Mouse (Mus musculus) forebrain, embryonic 15.5 days (tissue): Measurements from ENCODE around the gene Kif3b. TPM values are rescaled to one million over a fixed set of nuclear protein-coding genes. Genes with fewer than 3 reads are reported as not detected.
A peak's percentile ranks its signal among the peaks of the same experiment; 100 is the strongest.
"Not testable (repeated sequence)": the region's sequence is repeated elsewhere in the genome, so short reads cannot be mapped to it uniquely, and the experiment has no call there.

Experiments
- ATAC-seq: fragments of 200-750 bp; cut with Nextera tagmentation; replicated peaks from 2 replicates; pipeline ENCODE4 v1.8.0; 2017; ENCODE audit warnings: mild to moderate bottlenecking, moderate TSS enrichment, moderate library complexity
- H3K27ac ChIP-seq: fragments of 300-500 bp; sonication (generic); replicated peaks from 2 replicates; pipeline ENCODE4 v1.5.1; 2015; ENCODE audit warnings: mild to moderate bottlenecking, inconsistent platforms
- H3K27me3 ChIP-seq: fragments of 300-500 bp; sonication (generic); 2 replicates; pipeline ENCODE4 v1.6.1; 2015; ENCODE audit warnings: inconsistent platforms
- H3K36me3 ChIP-seq: fragments of 300-500 bp; sonication (generic); 2 replicates; pipeline ENCODE4 v1.6.1; 2015; ENCODE audit warnings: mild to moderate bottlenecking, inconsistent platforms
- H3K4me1 ChIP-seq: fragments of 300-500 bp; sonication (generic); 2 replicates; pipeline ENCODE4 v1.6.1; 2015; ENCODE audit warnings: inconsistent platforms
- H3K4me2 ChIP-seq: fragments of 300-500 bp; sonication (generic); replicated peaks from 2 replicates; pipeline ENCODE4 v1.6.1; 2015; ENCODE audit warnings: mild to moderate bottlenecking, inconsistent platforms
- H3K4me3 ChIP-seq: fragments of 300-500 bp; sonication (generic); 2 replicates; pipeline ENCODE4 v1.5.1; 2015; ENCODE audit warnings: mild to moderate bottlenecking, inconsistent platforms
- H3K9ac ChIP-seq: fragments of 300-500 bp; sonication (generic); replicated peaks from 2 replicates; pipeline ENCODE4 v1.6.1; 2015; ENCODE audit warnings: mild to moderate bottlenecking, inconsistent platforms
- H3K9me3 ChIP-seq: fragments of 300-500 bp; sonication (generic); 2 replicates; pipeline ENCODE4 v1.6.1; 2016; ENCODE audit warnings: inconsistent platforms
- WGBS: fragments of 180-500 bp; shearing (Covaris S2); methylation state at CpG from one replicate; pipeline ENCODE4 v1.1.7; 2015; ENCODE audit warnings: mixed read lengths; 5-methylcytosine and 5-hydroxymethylcytosine counted together
- polyA plus RNA-seq: library from polyadenylated mRNA; unstranded; fragments of >200 nt; fragmentation: Nextera tagmentation; extraction: Ambion mirVana; gene quantifications from 2 replicates; pipeline ENCODE4 v1.2.1, GENCODE M21; 2015

The Kif3b gene
- polyA plus RNA-seq: 18.7 and 19.0 TPM in 2 replicates

DNA sequence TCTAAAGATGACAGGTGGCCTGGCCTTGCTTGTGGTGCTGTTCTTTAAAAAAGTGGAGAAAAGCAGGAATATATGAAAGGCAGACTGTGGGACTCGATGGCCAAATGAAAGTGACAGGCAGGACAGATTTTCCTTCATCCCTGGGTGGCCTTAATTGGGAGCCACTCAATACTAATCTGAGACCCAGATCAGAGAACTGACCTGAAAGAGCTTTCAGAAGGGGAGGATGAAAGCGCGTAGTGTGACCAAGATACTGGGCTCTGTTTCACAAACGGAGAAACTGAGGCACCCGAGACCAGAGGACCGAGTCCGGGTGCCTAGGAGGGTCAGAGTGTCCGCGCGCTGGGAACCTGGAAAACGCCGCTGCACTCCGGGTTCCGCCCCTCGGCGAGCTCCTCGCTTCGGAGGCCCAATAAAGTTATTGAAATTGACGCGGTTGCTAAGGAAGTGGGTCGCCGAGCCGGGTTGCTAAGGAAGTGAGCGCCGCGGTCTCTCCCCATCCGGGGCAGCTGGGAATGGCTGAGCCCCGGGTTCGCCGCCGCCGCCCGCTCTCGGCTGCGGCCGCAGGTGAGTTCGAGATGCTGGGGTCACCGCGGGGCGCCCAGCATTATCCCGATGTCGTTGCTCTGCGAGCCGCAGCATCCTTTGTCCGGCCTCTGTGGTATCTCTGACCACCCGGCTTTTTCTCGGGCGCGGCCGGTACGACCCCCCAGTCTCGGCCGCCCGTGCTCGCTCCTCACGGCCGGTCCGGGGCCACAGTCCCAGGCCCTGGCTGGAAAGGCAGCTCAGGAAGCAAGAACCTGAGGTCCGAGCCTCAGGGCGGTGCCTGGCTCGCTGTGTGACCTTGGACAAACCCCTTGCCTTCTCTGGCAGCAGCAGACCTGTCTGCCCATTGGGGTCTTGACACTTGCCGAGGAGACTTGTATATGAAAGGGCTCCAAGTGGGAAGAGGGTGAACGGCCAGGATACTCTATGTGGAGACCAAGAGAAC, at the start of gene Kif3b:
Gene Kif3b (plus strand): TSS at position 476 of the 991 bp plus-strand sequence.
- peak within 1 kb of the TSS; percentile 64 for H3K4me2 ChIP-seq
- no peaks in the 10 kb centered on the region for H3K9me3 ChIP-seq
- peak; percentile 94 for ATAC-seq
- H3K9ac ChIP-seq: peak within 1 kb of the TSS; percentile 96
- peak within 1 kb of the TSS; percentile 92 for H3K4me3 ChIP-seq
- H3K4me1 ChIP-seq: peaks cover 26% of the 10 kb centered on the region
- H3K36me3 ChIP-seq: no peaks in the 10 kb centered on the region
- no peaks in the 10 kb centered on the region for H3K27me3 ChIP-seq
- H3K27ac ChIP-seq: peak within 1 kb of the TSS; percentile 42; the same call in 1 of the 2 replicates
- under 1% methylated on average over 63 of the region's 63 CpGs for WGBS

- ATAC-seq: no peak
- Histone ChIP-seq H3K9me3 (no peaks in the 10 kb centered on the region), H3K4me2 (peak overlapping the region; percentile 84), H3K27me3 (no peaks in the 10 kb centered on the region), H3K4me1 (peaks cover 39% of the 10 kb centered on the region), H3K9ac (peak overlapping the region; percentile 92), H3K36me3 (no peaks in the 10 kb centered on the region), H3K27ac (peak overlapping the region; percentile 85; the same call in 1 of the 2 replicates), H3K4me3 (peak overlapping the region; percentile 92)
- WGBS: 70% methylated on average over 6 of the region's 6 CpGs
Observed at GRCm38 (mm10) chr2:153242156-153242555, 49.1 kb upstream of the Kif3b start.

GRCm38 (mm10) chr2:153249751-153250150, 41.5 kb upstream of the Kif3b start:
- Histone ChIP-seq H3K4me3 (no peak overlapping the region), H3K4me2 (no peak overlapping the region), H3K27ac (no peak overlapping the region), H3K9ac (no peak overlapping the region), H3K9me3 (no peaks in the 10 kb centered on the region), H3K36me3 (peaks cover 44% of the 10 kb centered on the region), H3K4me1 (no peaks in the 10 kb centered on the region), H3K27me3 (no peaks in the 10 kb centered on the region)
- WGBS: 91% methylated on average over 5 of the region's 5 CpGs
- ATAC-seq: no peak

DNA sequence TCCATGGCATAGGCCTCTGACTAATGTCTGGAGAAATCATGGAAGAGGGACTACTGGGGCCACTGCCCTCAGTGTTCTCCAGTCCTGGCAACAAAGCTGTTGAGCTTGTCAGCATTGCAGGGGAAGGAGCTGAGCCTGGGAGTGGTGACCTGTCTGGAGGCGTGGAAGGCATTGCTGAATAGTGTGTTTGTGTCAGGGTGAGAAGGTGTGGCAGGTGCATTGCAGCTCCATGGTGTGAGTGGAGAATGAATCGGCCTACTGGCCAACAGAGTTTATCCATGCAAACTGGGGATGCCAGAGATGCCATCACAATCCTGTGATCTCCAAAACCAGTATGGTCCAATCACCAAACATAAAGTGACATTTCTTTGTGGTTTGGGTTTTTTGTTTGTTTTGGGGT, 34.6 kb upstream of the Kif3b start:
- ATAC-seq: no peak
- H3K9me3 ChIP-seq: no peaks in the 10 kb centered on the region
- no peaks in the 10 kb centered on the region for H3K4me1 ChIP-seq
- no peak overlapping the region for H3K9ac ChIP-seq
- H3K4me3 ChIP-seq: no peak overlapping the region
- H3K4me2 ChIP-seq: no peak overlapping the region
- H3K27me3 ChIP-seq: no peaks in the 10 kb centered on the region
- 89% methylated on average over 2 of the region's 2 CpGs for WGBS
- peaks cover 29% of the 10 kb centered on the region for H3K36me3 ChIP-seq
- H3K27ac ChIP-seq: no peak overlapping the region

- Histone ChIP-seq H3K4me3 (no peak overlapping the region), H3K4me1 (no peaks in the 10 kb centered on the region), H3K36me3 (peaks cover 30% of the 10 kb centered on the region), H3K9ac (no peak overlapping the region), H3K4me2 (no peak overlapping the region), H3K27ac (no peak overlapping the region), H3K27me3 (no peaks in the 10 kb centered on the region), H3K9me3 (no peaks in the 10 kb centered on the region)
- no peak for ATAC-seq
- WGBS: 87% methylated on average over 12 of the region's 12 CpGs
Observed at GRCm38 (mm10) chr2:153259030-153259863, 32.0 kb upstream of the Kif3b start.

GRCm38 (mm10) chr2:153259864-153260674, 31.1 kb upstream of the Kif3b start:
- H3K36me3 ChIP-seq: peaks cover 33% of the 10 kb centered on the region
- H3K27me3 ChIP-seq: no peaks in the 10 kb centered on the region
- H3K4me1 ChIP-seq: no peaks in the 10 kb centered on the region
- whole genome bisulfite sequencing: 80% methylated on average over 3 of the region's 3 CpGs
- no peak overlapping the region for H3K4me3 ChIP-seq
- H3K27ac ChIP-seq: no peak overlapping the region
- H3K9ac ChIP-seq: no peak overlapping the region
- no peak overlapping the region for H3K4me2 ChIP-seq
- no peak for ATAC-seq
- no peaks in the 10 kb centered on the region for H3K9me3 ChIP-seq

- no peaks in the 10 kb centered on the region for H3K9me3 ChIP-seq
- ATAC-seq: no peak
- H3K4me2 ChIP-seq: no peak overlapping the region
- H3K4me1 ChIP-seq: no peaks in the 10 kb centered on the region
- no peaks in the 10 kb centered on the region for H3K27me3 ChIP-seq
- H3K27ac ChIP-seq: no peak overlapping the region
- no peak overlapping the region for H3K9ac ChIP-seq
- no peak overlapping the region for H3K4me3 ChIP-seq
- peaks cover 50% of the 10 kb centered on the region for H3K36me3 ChIP-seq
- 81% methylated on average over 7 of the region's 7 CpGs for WGBS
Observed at GRCm38 (mm10) chr2:153263053-153263452, 28.2 kb upstream of the Kif3b start.

GRCm38 (mm10) chr2:153267331-153267730, 23.9 kb upstream of the Kif3b start:
- no peaks in the 10 kb centered on the region for H3K4me1 ChIP-seq
- H3K9me3 ChIP-seq: no peaks in the 10 kb centered on the region
- H3K4me3 ChIP-seq: no peak overlapping the region
- peaks cover 34% of the 10 kb centered on the region for H3K36me3 ChIP-seq
- ATAC-seq: no peak
- no peak overlapping the region for H3K9ac ChIP-seq
- H3K4me2 ChIP-seq: no peak overlapping the region
- no peaks in the 10 kb centered on the region for H3K27me3 ChIP-seq
- 88% methylated on average over 2 of the region's 2 CpGs for WGBS
- H3K27ac ChIP-seq: no peak overlapping the region

- H3K27me3 ChIP-seq, H3K9ac ChIP-seq, H3K4me2 ChIP-seq, H3K4me3 ChIP-seq, ATAC-seq, H3K4me1 ChIP-seq, H3K9me3 ChIP-seq, H3K27ac ChIP-seq: not testable (repeated sequence)
- H3K36me3 ChIP-seq: peaks cover 16% of the 10 kb centered on the region
- 67% methylated on average over 8 of the region's 8 CpGs for WGBS
Observed at GRCm38 (mm10) chr2:153270231-153270915, 20.8 kb upstream of the Kif3b start.

DNA sequence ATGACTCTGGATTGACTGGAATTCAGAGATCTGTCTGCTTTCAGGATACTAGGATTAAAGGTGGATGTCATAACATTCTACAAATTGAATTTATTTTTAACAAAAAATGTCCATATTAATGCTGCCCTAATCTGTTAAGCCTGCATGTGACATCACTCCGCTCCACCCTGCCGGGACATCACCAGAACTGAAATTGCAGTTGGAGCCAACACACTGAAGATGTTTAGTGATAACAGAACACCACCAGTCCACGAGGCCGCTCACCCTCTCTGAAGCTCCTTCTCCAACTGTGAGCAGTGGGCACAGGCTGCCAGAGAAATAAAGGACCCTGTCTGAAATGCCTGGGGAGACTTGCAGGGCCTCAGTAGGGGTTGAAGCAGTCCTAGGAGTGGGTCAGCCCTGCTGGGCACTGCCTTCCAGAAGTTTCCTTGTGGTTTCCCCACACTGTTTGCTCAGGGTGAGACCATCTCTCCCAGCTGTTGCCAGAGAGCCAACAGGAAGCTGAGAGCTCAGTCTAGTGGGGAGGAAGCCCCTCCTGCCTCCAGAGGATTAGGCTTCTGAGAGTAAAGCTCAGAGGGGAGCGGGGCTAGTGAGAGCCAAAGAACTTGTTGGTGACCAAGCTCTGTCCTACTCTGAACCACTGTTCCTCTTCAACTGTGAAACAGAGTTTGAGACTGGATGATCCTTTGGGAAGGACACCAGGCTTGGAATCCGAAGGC, 16.9 kb upstream of the Kif3b start:
- 68% methylated on average over 6 of the region's 6 CpGs for WGBS
- H3K4me2 ChIP-seq, H3K9ac ChIP-seq: not testable (repeated sequence)

DNA sequence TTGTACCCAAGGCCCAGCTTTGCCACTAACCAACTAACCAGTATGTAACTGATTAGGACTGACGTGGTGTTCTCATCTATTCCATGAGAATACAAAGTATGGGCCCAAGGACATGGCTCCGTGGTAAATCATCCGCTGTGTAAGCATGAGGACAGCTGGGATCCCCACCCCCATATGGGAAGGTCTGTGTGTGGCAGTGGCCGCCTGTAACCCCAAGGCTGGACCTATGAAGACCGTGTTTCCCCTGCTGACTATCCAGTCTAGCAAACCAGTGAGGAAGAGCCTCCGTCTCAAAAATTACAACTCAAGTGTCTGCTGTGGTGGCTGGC, 16.3 kb upstream of the Kif3b start:
- no peak for ATAC-seq
- H3K36me3 ChIP-seq: no peaks in the 10 kb centered on the region
- H3K9me3 ChIP-seq: no peaks in the 10 kb centered on the region
- H3K4me3 ChIP-seq: no peak overlapping the region
- H3K4me1 ChIP-seq: no peaks in the 10 kb centered on the region
- no peak overlapping the region for H3K27ac ChIP-seq
- H3K27me3 ChIP-seq: no peaks in the 10 kb centered on the region
- WGBS: 77% methylated on average over 6 of the region's 6 CpGs
- no peak overlapping the region for H3K4me2 ChIP-seq
- no peak overlapping the region for H3K9ac ChIP-seq

More for the DNA sequence above, 16.9 kb upstream of the Kif3b start:
- not testable (repeated sequence) for H3K27ac ChIP-seq, ATAC-seq, H3K4me3 ChIP-seq, H3K9me3 ChIP-seq, H3K4me1 ChIP-seq, H3K36me3 ChIP-seq, H3K27me3 ChIP-seq
